Mouse (Mus musculus) adrenal gland, postnatal 10 days (tissue): Measurements from ENCODE around the gene Cplane1. TPM values are rescaled to one million over a fixed set of nuclear protein-coding genes. Genes with fewer than 3 reads are reported as not detected.
"Not testable (repeated sequence)": the region's sequence is repeated elsewhere in the genome, so short reads cannot be mapped to it uniquely, and the experiment has no call there.

ENCODE experiments used
- DNase-seq: peaks from one replicate; pipeline ENCODE4 v3.0.0; 2021; ENCODE audit warnings: mixed read lengths
- long read RNA-seq, 2 experiments: library from polyadenylated mRNA; stranded (forward); transcript quantifications; one replicate each; pipeline ENCODE4 v2.0.0; 2021
- total RNA-seq, 2 experiments: library from RNA; stranded (reverse); gene quantifications; 2 replicates each; pipeline ENCODE4 v1.2.3; 2021

Cplane1 gene
- total RNA-seq, result 10 to 100 TPM in 1 of 2 experiments, 1 to 10 TPM in 1; 7.7 to 12.4 TPM
- long read RNA-seq, experiment 1, partial matches to known transcripts, result 1 of 2 reads
- long read RNA-seq, experiment 1, other reads (novel, unspliced or antisense), result 1 of 2 reads
- long read RNA-seq, experiment 2, partial matches to known transcripts, result 0 of 2 reads
- long read RNA-seq, experiment 2, other reads (novel, unspliced or antisense), result 2 of 2 reads

DNA sequence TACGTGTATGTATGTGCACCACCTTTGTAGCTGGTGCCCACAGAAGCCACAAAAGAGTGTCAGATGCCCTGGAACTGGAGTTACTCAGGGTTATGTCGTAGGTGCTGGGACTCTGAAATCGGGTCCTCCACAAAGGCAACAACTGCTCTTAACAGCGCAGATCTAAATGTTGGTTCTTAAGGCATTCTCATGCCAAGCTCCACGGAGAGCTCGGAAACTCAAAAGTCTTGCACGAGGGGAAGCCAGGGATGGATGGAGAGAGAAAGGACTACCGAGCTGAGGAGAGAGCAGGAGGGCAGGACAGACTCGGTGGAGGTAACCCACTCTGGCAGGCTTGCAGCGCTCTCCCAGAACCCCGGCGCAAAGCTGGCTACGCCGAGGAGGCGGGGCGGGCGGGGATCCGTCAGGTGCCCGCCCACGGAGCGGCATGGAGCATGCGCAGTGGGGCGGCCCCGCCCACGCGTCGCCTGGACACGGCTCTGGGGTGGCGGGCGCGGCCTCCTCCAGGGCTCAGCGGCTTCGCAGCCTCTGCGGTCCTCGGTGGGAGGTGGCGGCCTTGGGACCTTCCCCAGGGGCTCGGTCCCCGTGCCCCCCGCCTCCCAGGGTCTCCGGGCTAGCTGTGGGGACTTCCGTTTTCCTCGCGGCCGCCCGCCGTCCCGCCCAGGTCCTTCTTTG, at the start of gene Cplane1:
Cplane1 (plus strand) TSS at position 516 of the 675 bp plus-strand sequence.
- DNase-seq, result peak; percentile 98

DNA sequence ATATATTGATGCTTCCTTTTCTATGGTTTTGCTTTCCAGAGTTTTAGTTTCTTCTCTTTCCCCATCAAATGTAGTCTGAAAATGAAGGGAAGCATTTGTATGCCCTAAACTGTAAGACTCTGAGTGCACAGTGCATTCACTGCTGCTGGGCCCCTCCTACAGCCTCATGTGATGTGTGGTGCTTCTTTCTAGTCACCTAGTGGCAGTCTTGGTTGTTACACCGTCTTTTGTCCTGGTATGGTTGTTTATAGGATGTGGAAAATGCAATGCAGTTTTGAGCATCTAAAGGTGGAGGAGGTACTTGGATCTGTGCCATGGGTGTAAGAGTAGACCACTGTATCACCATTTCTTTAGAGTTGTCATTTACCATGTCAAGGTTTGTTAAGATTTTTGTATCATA, 39.6 kb upstream of the Cplane1 start:
- no peak for DNase-seq

DNA sequence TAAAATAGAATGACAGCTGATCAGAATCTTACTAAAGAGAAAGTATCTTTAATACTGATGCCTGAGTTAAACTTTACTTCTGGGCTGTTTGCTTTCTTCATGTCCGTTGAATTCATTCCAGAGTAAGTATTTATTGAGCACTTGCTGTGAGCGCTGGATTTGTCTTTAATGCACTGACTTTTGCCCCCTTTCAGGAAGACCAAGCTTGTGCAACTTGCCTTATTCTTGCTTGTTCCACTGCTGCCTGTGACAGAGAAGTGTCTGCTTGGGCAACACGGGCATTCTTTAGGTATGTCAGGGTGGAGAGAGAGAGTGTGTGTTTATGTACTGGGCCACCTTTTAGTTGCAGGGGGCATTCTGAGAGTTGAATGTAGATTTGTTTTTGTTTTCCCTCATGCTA, 37.6 kb upstream of the Cplane1 start:
- DNase-seq, result no peak

DNA sequence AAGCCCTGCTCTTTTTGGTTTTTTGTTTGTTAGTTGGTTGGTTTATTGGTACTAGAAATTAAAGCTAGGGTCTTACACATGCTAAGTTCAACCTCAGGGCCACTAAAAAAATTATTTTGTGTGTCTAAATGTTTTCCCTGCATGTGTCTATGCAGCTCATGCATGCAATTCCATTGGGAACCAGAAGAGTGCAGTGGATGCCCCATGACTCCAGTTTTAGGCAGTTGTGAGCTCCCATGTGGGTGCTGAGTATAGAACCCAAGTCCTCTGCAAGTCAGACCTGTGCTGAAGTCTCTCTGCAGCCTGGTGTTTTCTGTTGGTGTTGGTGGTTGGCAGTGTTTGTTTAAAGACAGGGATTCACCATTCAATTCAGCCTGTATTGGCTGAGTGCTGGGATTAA, 37.1 kb upstream of the Cplane1 start:
- DNase-seq, result no peak

DNA sequence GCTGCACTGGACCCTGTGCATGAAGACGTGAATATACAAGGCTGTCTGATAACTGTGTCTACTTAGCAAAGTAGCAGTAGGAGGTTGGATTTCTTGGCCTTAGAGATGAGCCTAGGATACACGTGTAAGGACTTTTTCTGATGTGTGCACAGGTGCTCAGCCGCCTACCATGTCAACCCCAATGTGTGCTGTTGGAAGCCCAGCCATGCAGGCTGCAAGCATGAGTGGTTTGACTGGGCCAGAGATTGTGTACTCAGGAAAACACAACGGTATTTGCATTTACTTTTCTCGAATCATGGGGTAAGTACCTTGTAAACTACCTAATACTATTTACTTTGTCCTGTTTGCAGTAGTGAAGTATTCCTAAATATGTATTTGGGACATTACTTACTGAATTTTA, 33.3 kb upstream of the Cplane1 start:
- DNase-seq, result no peak

DNA sequence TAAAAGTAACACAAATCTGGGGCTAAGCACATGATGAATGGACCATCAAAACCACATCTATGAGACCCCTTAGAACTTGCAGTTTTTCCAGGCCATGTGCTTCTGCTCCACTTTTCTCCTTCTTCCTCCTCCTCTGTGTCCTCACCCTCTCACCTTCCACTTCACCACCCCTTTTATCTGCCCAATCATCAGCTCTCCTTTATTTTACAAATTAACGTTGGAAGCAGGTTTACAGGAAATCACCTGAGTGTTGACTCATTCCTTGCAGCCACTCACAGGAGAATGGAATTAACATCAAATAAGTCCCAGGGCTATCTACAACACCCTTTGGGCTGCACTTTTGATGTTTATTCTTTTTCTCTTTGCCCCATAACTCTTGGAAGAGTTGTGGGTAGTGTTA, 7.1 kb upstream of the Cplane1 start:
- DNase-seq, result no peak

DNA sequence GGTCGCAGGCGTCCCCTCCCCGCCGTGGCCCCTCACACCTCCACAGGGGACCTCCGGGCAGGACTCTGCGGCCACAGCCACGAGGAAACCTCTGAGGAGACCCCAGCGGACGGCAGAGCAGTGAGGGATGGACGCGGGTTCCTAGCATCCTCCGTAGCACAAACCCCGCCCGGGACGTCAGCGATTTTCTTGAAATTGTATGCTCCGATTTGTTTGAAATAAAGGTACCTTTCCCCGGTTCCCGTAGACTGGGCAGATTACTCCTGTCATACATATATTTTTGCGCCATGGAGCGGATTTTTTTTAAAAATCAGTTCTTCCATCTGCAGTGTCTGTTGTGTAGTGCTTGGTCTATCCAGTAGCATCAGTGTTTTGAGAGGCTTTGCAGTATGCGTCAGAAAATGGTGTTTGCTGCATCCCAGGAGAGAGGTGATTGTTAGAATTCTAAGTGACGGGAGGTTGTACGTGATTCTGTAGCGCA, 400 bp downstream of the Cplane1 start:
- no peak for DNase-seq

DNA sequence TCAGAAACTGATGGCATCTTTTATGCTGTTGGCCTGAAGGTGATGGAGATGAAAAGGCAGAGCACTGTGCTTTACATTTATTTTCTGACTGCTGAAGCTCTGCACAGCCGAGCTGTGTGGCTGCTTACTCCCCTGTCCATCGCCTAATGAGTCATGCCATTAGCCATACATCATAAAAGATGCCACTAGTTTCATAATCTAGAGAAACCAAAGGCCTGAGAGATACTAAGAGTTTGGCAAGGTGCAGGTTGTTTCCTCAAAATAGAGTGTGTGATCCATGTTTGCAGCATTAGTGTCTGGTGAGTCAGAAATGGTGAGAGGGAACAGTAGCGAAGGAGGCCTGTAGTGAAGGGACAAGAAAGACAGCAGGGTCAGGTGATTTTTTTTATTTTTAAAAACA, 20.7 kb downstream of the Cplane1 start:
- DNase-seq, result no peak

DNA sequence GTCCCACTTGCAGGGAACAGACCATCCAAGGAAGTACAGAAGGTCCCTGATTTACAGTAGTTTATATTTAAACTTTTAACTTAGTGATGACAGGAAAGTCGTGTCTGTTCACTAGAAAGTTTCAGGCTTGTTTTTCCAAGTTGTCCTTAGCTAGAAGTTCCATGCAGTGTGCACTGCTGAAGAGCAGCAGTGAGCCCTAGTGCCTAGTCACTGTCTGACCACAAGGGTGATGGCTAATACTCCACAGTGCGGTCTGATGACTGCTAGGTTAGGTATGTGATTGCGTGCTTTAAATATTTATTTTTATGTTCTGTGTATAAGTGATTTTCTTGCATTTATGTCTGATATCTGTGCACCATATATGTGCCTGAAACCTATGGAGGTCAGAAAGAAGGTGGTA, 21.5 kb downstream of the Cplane1 start:
- no peak for DNase-seq

DNA sequence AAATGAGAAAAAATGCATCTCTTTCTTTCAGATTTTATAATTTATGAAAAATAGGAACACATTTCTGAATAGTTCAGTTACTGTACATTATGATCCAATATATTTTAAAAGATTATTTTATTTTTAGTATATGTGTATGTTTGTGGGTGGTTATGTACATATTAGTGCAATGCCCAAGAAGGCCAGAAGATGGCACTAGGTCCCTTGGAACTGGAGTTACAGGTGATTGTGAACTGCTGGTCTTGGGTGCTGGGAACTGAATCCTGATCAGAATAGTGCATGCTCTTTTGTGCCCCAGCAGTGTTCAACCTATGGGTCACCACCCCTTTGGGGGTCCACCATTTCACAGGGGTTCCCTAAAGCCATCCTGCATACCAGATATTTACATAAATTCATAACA, 31.4 kb downstream of the Cplane1 start:
- no peak for DNase-seq

DNA sequence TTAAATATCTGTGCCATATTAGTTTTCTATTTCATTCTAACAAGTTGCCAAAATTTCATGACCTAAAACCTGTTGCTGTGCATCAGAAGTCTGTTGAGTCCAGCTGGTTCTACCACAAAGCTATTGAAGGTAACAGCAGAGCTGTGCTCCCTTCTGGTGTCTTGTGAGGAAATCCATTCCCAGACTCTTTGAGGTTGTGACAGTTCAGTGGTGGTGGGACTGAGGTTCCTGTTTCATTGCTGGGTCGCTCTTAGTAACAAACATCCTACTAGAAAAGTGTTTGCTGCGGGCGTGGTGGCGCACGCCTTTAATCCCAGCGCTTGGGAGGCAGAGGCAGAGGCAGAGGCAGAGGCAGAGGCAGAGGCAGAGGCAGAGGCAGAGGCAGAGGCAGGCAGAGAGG, 39.5 kb downstream of the Cplane1 start:
- DNase-seq, result no peak

DNA sequence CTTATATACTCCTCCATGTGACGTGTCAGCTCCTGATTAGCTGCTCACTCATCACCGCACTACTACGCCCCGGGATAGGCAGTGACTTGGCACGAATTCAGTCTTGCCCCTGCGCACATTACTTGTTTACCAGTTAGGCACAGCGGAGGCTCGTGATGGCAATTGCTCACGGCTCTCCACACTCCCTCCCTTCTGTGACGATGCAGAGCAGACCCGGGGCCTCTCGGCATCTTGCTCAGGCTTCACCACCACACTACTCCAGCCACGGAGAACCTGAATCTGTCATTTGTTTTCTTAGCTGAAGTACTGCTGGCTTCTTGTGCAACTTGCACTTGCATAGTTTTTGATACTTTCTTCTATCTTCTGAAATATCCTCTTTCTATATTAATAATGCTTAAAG, 45.9 kb downstream of the Cplane1 start:
- DNase-seq, result no peak

DNA sequence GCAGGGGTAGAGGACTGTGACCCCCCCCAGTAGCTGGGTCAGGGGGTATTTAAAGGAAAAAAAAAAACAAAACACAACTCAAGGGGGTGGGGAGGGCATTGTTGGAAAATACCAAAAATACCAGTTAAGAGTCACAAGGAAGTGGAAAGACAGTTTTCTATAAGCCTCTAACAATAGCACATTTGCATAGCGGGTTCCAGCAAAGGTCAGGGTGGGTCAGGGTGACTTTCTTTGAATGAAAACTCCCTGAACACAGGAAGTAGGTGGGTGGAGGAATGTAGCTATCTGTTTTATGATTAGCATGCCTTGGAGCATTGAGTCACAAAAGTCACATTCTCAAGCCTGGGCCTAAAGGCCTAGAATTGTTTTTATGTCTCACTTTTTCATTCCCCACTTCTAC, 65.3 kb downstream of the Cplane1 start:
- not testable (repeated sequence) for DNase-seq

DNA sequence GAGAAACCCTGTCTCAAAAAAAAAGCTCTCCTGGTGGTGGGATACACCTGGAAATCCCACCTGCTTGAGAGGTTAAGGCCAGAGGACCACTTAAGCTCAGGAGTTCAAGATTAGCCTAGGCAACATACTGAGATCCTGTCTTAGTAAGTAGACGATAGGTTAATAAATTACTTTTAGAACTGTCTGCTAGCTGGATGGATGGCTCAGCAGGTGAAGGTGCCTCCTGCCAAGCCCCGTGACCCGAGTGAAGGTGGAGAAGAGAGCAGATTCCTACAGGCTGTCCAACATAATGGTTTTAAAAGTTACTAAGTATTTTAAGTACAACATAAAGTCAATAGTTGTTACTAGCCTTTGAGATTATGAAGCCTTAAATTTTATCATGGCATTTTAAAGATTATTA, 97.0 kb downstream of the Cplane1 start:
- DNase-seq, result no peak

DNA sequence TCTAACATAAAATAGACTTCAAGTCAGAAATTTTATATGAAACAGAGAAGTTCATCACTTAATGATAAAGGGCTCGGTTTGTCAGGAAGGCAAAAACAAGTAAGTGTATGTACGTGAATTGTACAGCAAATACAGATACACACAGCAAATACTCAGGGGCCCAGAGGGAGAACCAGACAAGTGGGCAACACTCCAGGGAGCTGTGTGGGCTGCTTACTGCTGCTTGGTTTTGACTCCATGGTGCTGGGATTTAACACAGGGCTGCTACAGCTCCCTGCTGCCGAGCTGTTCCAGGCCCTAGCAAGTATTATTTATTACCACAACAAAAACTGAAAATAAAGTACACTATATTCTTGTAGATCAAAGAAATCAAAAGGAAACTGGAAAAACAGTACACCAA, 98.3 kb downstream of the Cplane1 start:
- no peak for DNase-seq

DNA sequence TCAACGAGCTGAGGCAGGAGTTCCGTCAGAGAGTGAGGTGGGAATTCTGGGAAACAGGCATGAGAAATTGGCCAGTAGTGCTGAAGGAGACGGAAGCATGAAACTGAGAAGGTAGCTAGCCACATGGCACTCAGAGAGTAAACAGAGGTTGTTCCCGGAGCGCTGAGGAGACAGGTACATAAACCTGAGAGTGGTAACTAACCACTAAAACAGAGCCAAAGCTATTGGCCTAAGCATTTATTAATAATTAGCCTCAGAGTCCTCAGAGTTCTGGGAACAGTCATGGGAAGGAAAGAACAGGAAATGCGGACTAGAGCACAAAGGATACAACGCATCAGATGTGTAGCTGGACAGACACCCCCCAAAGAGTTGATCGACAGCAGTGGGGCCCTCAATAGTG, 99.3 kb downstream of the Cplane1 start:
- DNase-seq, result no peak

DNA sequence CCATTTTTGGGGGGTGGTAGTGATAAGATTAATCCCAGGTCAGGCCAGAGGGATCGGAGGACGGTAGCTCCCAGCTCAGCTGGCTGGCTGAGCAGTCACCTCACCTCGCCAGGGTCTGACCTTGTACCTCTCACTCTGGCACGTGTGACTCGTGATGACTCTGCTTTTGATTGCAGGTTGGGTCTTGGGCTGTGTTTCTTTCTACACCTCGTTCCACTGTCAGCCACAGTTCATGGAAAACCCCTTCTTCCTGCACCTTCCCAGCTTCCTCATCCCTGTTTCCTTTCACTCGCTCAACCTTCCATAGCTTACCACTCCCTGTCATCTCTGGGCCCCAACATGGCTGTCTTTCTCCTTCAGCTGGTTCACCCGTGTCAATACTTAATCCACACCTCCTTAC, 103.0 kb downstream of the Cplane1 start:
- no peak for DNase-seq

DNA sequence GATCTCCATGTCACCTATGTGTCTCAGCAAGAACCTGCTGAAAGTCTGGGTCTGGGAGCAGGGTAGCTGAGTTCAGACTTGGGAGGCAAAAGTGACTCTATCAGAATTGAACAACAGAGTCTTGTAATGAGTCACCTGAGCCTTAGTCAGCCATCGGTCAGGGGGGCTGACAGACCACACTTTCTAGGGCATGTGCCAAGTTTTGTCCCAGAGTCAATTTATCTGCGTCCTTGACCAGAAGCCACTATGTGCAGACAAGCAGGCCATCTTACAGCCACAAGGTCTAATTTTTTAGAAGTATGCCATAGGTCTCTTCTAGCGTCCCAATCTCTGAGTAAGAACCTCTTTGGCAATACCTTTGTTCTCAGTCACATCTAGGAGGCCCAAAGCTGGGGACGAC, 109.0 kb downstream of the Cplane1 start:
- DNase-seq, result peak; percentile 31

DNA sequence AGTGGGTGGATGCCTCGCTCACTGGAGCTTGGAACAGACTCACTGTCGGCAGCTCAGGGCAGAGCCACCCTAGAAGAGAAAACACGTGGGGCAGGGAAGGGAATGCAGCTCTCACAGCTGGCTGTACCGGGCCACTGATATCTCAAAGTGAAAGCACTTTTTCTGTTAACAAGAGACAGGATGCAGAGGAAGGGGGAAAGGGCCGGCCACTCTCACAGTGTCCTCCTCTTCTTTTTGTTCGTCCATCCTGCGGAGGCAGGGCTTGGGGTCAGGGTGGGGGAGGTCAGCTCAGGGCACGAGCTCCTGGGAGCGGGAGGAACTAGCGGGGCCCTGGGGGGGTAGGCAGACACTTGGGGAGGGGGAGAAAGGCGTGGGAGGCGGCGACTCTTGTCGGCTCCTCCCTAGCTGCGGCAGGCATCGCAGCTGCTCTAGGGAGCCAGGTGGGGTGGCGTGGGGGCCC, 110.4 kb downstream of the Cplane1 start:
- peak; percentile 43 for DNase-seq

DNA sequence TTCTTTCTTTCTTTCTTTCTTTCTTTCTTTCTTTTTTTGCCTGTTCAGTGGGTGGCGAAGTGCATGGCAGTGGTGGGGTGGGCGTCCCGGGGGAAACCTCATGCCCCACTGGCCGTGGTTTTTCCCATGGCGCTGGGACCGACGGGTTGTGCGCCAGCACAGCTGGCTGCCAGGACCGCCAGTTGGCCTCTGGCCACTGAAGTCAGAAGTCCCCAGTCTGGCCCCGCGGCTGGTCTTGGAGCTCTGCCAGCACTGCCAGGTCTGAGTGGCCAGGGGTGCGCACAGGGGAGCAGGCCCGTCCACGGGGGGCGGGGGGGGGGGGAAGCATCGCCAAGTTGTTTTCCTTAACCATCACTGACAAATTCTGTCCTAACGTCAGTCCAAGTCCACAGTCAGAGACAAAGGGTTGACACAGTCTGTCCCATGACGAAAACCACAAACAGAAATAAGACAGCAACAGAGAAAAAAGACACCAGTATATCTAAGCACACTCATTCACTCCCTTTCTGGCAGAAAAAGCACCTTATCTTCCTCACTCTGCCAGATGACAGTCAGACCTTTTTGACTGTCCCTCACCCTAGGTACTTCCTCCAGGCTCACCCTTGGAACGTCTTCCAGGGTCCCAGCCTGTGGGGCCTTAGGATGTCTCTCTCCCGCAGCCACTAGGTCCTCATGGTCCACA, 111.2 kb downstream of the Cplane1 start:
- DNase-seq, result peak; percentile 82

DNA sequence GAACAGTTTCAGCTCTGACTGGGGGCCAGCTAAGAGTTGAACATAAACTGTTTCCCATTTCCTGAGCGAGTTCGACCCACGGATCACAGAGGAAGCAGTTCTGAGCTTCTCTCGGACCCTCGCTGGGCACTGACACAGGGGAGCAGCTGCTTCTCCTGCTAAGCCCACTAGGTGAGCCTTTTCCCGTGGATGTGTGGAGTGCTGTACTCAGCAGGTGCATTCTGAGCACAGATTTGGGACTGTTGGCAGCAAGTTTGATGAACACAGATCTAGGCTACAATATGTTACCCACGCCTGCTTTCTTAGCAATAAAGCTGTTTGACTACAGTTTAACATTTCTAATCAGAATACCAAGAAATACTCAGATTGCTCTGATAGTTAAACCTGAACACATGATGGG, 112.8 kb downstream of the Cplane1 start:
- no peak for DNase-seq

DNA sequence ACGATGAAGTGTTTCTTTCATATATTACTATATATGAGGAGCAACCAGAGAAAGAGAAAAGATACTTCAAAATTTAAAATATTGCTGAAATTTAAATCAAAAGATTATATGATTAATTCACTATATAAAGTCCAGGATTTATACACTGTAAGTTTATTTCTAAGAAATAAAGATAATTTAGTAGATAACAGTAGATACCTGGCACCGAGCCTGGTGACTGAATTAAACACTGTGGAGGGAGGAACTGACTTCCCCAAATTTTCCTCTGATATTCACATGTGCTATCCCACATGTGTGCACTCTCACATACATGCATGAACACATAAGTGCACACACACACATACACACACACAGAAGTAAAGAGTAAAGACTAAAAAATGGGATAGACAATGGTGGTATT, 113.2 kb downstream of the Cplane1 start:
- no peak for DNase-seq

DNA sequence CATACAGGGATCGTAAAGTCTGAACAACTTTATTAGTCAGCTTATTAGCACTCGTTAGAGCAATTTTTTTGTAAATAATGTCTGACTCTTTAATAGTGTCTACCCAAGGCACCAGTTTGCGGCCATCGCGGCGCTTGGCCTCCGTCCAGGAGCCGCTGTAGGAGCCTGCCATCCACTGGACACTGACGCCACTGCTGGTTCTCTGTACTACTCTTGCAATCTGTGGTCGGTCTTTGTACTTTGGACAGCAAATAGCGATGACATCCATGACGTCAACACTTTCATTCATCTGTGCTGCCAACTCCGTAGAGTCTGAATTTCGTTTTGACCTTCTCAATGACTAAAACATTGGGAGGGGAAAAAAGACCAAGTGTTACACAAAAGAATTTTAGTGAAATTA, 122.3 kb downstream of the Cplane1 start:
- no peak for DNase-seq

DNA sequence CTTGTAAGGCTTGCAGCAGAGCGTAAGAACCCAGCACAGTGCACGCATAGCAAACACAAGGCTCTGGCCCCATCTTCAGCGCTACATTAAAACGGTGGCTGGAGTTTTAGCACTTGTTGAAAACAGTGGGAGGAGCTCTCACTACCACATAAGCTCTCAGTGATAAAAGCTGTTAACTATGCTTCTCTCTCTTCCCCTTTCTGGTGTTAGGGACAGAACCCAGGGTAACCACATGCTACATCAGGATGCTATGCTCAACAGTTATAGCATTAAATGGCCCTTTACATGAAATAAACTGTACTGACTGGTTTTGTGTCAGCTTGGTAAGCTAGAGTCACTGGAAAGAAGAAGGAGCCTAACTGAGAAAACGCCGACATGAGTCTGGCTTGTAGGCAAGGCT, 125.2 kb downstream of the Cplane1 start:
- no peak for DNase-seq
